Mouse (Mus musculus): ENCODE measurements around the gene Mrps30. TPM values are rescaled to one million over a fixed set of nuclear protein-coding genes. Genes with fewer than 3 reads are reported as not detected.
A peak's percentile ranks its signal among the peaks of the same experiment; 100 is the strongest.
"Not testable (repeated sequence)": the region's sequence is repeated elsewhere in the genome, so short reads cannot be mapped to it uniquely, and the experiment has no call there.

The Mrps30 gene
- total and polyA plus RNA-seq, 3 experiments: 30.9 to 43.4 (median 33.1) TPM

GRCm38 (mm10) chr13:118400340-118400739 is 13.3 kb upstream of the Mrps30 start:
- Histone ChIP-seq H3K4me1 (ENCODE audit: insufficient read depth, low read depth, low read length) (no peaks in the 10 kb centered on the region), H3K4me3 (ENCODE audit: low read depth, low read length) (no peak overlapping the region), H3K9me3 (replicated peaks) (no peaks in the 10 kb centered on the region), H3K36me3 (replicated peaks) (no peaks in the 10 kb centered on the region), H3K27me3 (ENCODE audit: insufficient read depth, low read length) (no peaks in the 10 kb centered on the region)
- ATAC-seq (ENCODE audit: extremely low read depth, insufficient number of reproducible peaks, low FRiP score, poor library complexity, severe bottlenecking) (no peak), DNase-seq (ENCODE audit: low spot score) (no peak)
- TF ChIP-seq CTCF (IDR thresholded peaks at IDR 0.05; ENCODE audit: low read depth, low read length): no peak
- no peak for TF ChIP-seq TAL1 (conservative IDR thresholded peaks at IDR 0.05; ENCODE audit: low read depth, low read length)
- TF ChIP-seq GATA2 (IDR thresholded peaks at IDR 0.05; ENCODE audit: borderline replicate concordance, low read depth, low read length): no peak
- TF ChIP-seq POLR2AphosphoS5 (IDR thresholded peaks at IDR 0.05; ENCODE audit: insufficient replicate concordance, low read depth, low read length): no peak

GRCm38 (mm10) chr13:118395803-118396202 is 8.8 kb upstream of the Mrps30 start:
- no peaks in the 10 kb centered on the region for H3K36me3 ChIP-seq (replicated peaks)
- H3K4me3 ChIP-seq (ENCODE audit: low read depth, low read length): no peak overlapping the region
- TF ChIP-seq GATA1 (IDR thresholded peaks at IDR 0.05; ENCODE audit: borderline replicate concordance, low read length): no peak
- no peak for TF ChIP-seq POLR2AphosphoS5 (IDR thresholded peaks at IDR 0.05; ENCODE audit: insufficient replicate concordance, low read depth, low read length)
- no peak for TF ChIP-seq TAL1 (conservative IDR thresholded peaks at IDR 0.05; ENCODE audit: low read depth, low read length)
- TF ChIP-seq CTCF (IDR thresholded peaks at IDR 0.05; ENCODE audit: low read depth, low read length): no peak
- TF ChIP-seq GATA2 (IDR thresholded peaks at IDR 0.05; ENCODE audit: borderline replicate concordance, low read depth, low read length): no peak
- H3K9me3 ChIP-seq (replicated peaks): no peaks in the 10 kb centered on the region
- DNase-seq (ENCODE audit: low spot score): no peak
- H3K27me3 ChIP-seq (ENCODE audit: insufficient read depth, low read length): no peaks in the 10 kb centered on the region
- no peaks in the 10 kb centered on the region for H3K4me1 ChIP-seq (ENCODE audit: insufficient read depth, low read depth, low read length)
- ATAC-seq (ENCODE audit: extremely low read depth, insufficient number of reproducible peaks, low FRiP score, poor library complexity, severe bottlenecking): no peak

- DNase-seq (ENCODE audit: low spot score); H3K27me3 ChIP-seq (ENCODE audit: insufficient read depth, low read length); ATAC-seq (ENCODE audit: extremely low read depth, insufficient number of reproducible peaks, low FRiP score, poor library complexity, severe bottlenecking); H3K9me3 ChIP-seq (replicated peaks): not testable (repeated sequence)
- Histone ChIP-seq H3K36me3 (replicated peaks) (peaks cover 27% of the 10 kb centered on the region), H3K4me3 (ENCODE audit: low read depth, low read length) (peak overlapping the region; percentile 98), H3K4me1 (ENCODE audit: insufficient read depth, low read depth, low read length) (peaks cover 12% of the 10 kb centered on the region)
Observed at GRCm38 (mm10) chr13:118387448-118387801, 373 bp upstream of the Mrps30 start.

GRCm38 (mm10) chr13:118380381-118380780 is 6.7 kb downstream of the Mrps30 start:
- ATAC-seq (ENCODE audit: extremely low read depth, insufficient number of reproducible peaks, low FRiP score, poor library complexity, severe bottlenecking) (no peak), DNase-seq (ENCODE audit: low spot score) (no peak)
- Histone ChIP-seq H3K4me1 (ENCODE audit: insufficient read depth, low read depth, low read length) (peaks cover 12% of the 10 kb centered on the region), H3K36me3 (replicated peaks) (peaks cover 80% of the 10 kb centered on the region), H3K4me3 (ENCODE audit: low read depth, low read length) (no peak overlapping the region), H3K27me3 (ENCODE audit: insufficient read depth, low read length) (no peaks in the 10 kb centered on the region), H3K9me3 (replicated peaks) (no peaks in the 10 kb centered on the region)
- TF ChIP-seq TAL1 (conservative IDR thresholded peaks at IDR 0.05; ENCODE audit: low read depth, low read length): no peak
- TF ChIP-seq POLR2AphosphoS5 (IDR thresholded peaks at IDR 0.05; ENCODE audit: insufficient replicate concordance, low read depth, low read length): no peak

- Histone ChIP-seq H3K36me3 (replicated peaks) (peaks cover 79% of the 10 kb centered on the region), H3K4me1 (ENCODE audit: insufficient read depth, low read depth, low read length) (peaks cover 9% of the 10 kb centered on the region), H3K9me3 (replicated peaks) (no peaks in the 10 kb centered on the region), H3K4me3 (ENCODE audit: low read depth, low read length) (no peak overlapping the region), H3K27me3 (ENCODE audit: insufficient read depth, low read length) (no peaks in the 10 kb centered on the region)
- TF ChIP-seq GATA1 (IDR thresholded peaks at IDR 0.05; ENCODE audit: borderline replicate concordance, low read length) (no peak), TAL1 (conservative IDR thresholded peaks at IDR 0.05; ENCODE audit: low read depth, low read length) (no peak), POLR2AphosphoS5 (IDR thresholded peaks at IDR 0.05; ENCODE audit: insufficient replicate concordance, low read depth, low read length) (no peak), CTCF (IDR thresholded peaks at IDR 0.05; ENCODE audit: low read depth, low read length) (peak; percentile 83)
- ATAC-seq (ENCODE audit: extremely low read depth, insufficient number of reproducible peaks, low FRiP score, poor library complexity, severe bottlenecking) (peak; percentile 65; the same call in 1 of the 2 replicates), DNase-seq (ENCODE audit: low spot score) (peak; percentile 23)
Observed at GRCm38 (mm10) chr13:118379155-118379554, 7.9 kb downstream of the Mrps30 start.

GRCm38 (mm10) chr13:118372871-118373270 is 14.2 kb downstream of the Mrps30 start:
- H3K4me1 ChIP-seq (ENCODE audit: insufficient read depth, low read depth, low read length): no peaks in the 10 kb centered on the region
- H3K27me3 ChIP-seq (ENCODE audit: insufficient read depth, low read length): no peaks in the 10 kb centered on the region
- no peak overlapping the region for H3K4me3 ChIP-seq (ENCODE audit: low read depth, low read length)
- ATAC-seq (ENCODE audit: extremely low read depth, insufficient number of reproducible peaks, low FRiP score, poor library complexity, severe bottlenecking) (no peak), DNase-seq (ENCODE audit: low spot score) (no peak)
- no peaks in the 10 kb centered on the region for H3K9me3 ChIP-seq (replicated peaks)
- H3K36me3 ChIP-seq (replicated peaks): peaks cover 37% of the 10 kb centered on the region
- TF ChIP-seq POLR2AphosphoS5 (IDR thresholded peaks at IDR 0.05; ENCODE audit: insufficient replicate concordance, low read depth, low read length): no peak
- TF ChIP-seq TAL1 (conservative IDR thresholded peaks at IDR 0.05; ENCODE audit: low read depth, low read length): no peak
- TF ChIP-seq GATA1 (IDR thresholded peaks at IDR 0.05; ENCODE audit: borderline replicate concordance, low read length): no peak
- no peak for TF ChIP-seq GATA2 (IDR thresholded peaks at IDR 0.05; ENCODE audit: borderline replicate concordance, low read depth, low read length)
- no peak for TF ChIP-seq CTCF (IDR thresholded peaks at IDR 0.05; ENCODE audit: low read depth, low read length)

- TF ChIP-seq TAL1 (conservative IDR thresholded peaks at IDR 0.05; ENCODE audit: low read depth, low read length) (no peak), GATA2 (IDR thresholded peaks at IDR 0.05; ENCODE audit: borderline replicate concordance, low read depth, low read length) (no peak), POLR2AphosphoS5 (IDR thresholded peaks at IDR 0.05; ENCODE audit: insufficient replicate concordance, low read depth, low read length) (no peak), GATA1 (IDR thresholded peaks at IDR 0.05; ENCODE audit: borderline replicate concordance, low read length) (no peak), CTCF (IDR thresholded peaks at IDR 0.05; ENCODE audit: low read depth, low read length) (no peak)
- Histone ChIP-seq H3K9me3 (replicated peaks) (peaks cover 3% of the 10 kb centered on the region), H3K36me3 (replicated peaks) (peaks cover 2% of the 10 kb centered on the region), H3K4me1 (ENCODE audit: insufficient read depth, low read depth, low read length) (no peaks in the 10 kb centered on the region), H3K4me3 (ENCODE audit: low read depth, low read length) (no peak overlapping the region), H3K27me3 (ENCODE audit: insufficient read depth, low read length) (no peaks in the 10 kb centered on the region)
- ATAC-seq (ENCODE audit: extremely low read depth, insufficient number of reproducible peaks, low FRiP score, poor library complexity, severe bottlenecking) (peak; percentile 28; the same call in 1 of the 2 replicates), DNase-seq (ENCODE audit: low spot score) (no peak)
Observed at GRCm38 (mm10) chr13:118365774-118366173, 21.3 kb downstream of the Mrps30 start.
